Mouse (Mus musculus) embryonic fibroblast, embryonic 13.5 days (primary cell): ENCODE data around the gene Osm.

ENCODE experiments used
- CTCF ChIP-seq: IDR thresholded peaks from 2 replicates; pipeline ENCODE4 v1.5.1; 2011; ENCODE audit warnings: mild to moderate bottlenecking, control low read depth, low read length, moderate library complexity, borderline replicate concordance; ENCODE audit not compliant: insufficient read depth
- POLR2A ChIP-seq: IDR thresholded peaks from 2 replicates; pipeline ENCODE4 v1.6.1; 2011; ENCODE audit warnings: low read depth, mild to moderate bottlenecking, control low read depth, low read length, moderate library complexity

- TF ChIP-seq POLR2A (no peak), CTCF (no peak)
These were observed 27.8 kb downstream of the Osm start for GRCm38 (mm10) chr11:4264066-4264465.
